Mouse (Mus musculus): ENCODE results near the gene Dnase1l1. TPM values are rescaled to one million over a fixed set of nuclear protein-coding genes. Genes with fewer than 3 reads are reported as not detected.

The Dnase1l1 gene
- polyA plus RNA-seq, 1 experiment from 2014 or later: 11.5 TPM

DNA sequence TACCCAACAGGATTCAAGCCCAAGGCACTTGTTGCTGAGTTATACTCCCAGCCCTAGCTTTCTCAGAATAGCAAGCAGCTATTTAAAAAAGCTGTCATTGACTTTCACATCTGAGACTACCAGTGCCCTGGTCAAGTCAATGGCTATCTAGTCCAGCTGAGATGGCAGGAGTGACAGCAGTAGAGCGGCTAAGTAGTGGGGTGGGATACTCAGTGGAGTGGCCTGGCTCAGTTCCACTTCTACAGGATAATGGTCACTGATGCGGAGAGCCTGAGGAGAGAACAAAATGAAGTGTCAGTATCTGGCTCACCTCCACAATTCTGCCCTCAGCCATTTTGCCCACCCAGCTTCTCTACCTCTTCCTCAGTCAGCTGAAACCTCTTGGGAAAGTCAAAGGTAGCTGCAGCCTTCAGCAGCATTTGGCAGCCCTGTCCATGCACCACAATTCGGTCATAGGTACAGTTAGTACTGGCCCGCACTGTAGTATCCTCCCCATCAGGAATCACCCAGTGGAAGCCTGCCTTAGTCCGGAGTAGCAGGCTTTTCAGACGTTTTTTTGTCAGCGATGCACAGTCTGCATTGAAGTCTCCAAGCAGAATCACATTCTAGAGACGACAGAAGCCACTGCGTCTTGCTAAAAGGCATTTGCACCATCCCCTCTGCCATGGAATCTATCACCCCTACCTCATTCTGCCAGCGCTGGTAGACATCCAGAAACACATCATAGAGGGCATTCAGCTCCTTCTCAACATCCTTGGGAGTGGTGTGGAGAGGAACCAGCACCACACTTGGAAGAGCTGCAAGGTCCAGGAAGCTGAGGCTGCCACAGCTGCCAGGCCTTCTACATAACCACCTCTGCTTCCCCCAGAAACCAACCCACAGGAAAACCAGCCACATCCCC lies 8.5 kb downstream of the Dnase1l1 start:
- WGBS (ENCODE audit: insufficient replicate concordance): 25% methylated on average over 10 of the region's 10 CpGs
- no peak overlapping the region for H3K27ac ChIP-seq (ENCODE audit: low read depth, low read length)
- no peak for ATAC-seq (replicated peaks; ENCODE audit: insufficient number of reproducible peaks, low FRiP score, low TSS enrichment)
- no peak overlapping the region for H3K4me3 ChIP-seq (ENCODE audit: low read depth, low read length)
- no peaks in the 10 kb centered on the region for H3K27me3 ChIP-seq (ENCODE audit: control insufficient read depth, insufficient read depth, low read length)
- H3K9me3 ChIP-seq (replicated peaks; ENCODE audit: control insufficient read depth, low read length): no peaks in the 10 kb centered on the region
- no peak overlapping the region for H3K4me2 ChIP-seq
- H3K36me3 ChIP-seq (ENCODE audit: control insufficient read depth, insufficient read depth, low read length): no peaks in the 10 kb centered on the region
- no peak overlapping the region for H3K9ac ChIP-seq (ENCODE audit: low read depth, low read length)
- no peaks in the 10 kb centered on the region for H3K4me1 ChIP-seq (ENCODE audit: control insufficient read depth, insufficient read depth, low read length)

DNA sequence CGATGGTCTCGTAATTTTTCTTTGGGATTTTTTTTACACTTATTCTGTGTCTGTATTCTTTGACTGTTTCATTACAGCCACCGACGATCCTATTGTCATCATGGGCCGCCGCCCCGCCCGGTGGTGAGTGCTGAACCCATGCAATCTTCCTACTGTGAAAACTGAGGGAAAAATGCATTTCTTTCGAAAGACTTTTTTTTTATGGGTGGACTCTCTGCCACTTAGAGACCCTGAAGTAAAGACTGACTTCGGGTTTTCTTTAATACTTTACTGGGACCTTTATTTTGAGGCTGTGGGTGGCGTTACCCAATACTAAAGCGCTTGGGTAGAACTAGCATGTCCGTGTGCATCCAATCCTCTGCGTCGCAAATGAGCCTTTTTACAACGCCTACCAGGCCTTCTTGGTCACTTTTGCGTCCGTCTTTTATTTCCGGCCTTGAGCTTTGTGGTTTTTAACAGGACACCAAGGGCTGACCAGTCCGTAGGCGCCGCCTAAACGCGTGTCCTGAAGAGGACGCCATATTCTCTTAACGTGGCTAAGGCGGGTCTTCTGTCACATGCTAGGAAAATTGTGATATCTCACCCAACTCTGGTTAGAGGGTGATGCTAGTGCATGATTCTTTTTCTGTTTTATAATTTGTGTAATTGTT lies 11.1 kb downstream of the Dnase1l1 start:
- H3K4me3 ChIP-seq (ENCODE audit: low read depth, low read length): peak overlapping the region; percentile 60
- no peaks in the 10 kb centered on the region for H3K4me1 ChIP-seq (ENCODE audit: control insufficient read depth, insufficient read depth, low read length)
- H3K9me3 ChIP-seq (replicated peaks; ENCODE audit: control insufficient read depth, low read length): no peaks in the 10 kb centered on the region
- H3K27me3 ChIP-seq (ENCODE audit: control insufficient read depth, insufficient read depth, low read length): no peaks in the 10 kb centered on the region
- ATAC-seq (replicated peaks; ENCODE audit: insufficient number of reproducible peaks, low FRiP score, low TSS enrichment): no peak
- peak overlapping the region; percentile 76 for H3K27ac ChIP-seq (ENCODE audit: low read depth, low read length)
- peak overlapping the region; percentile 85 for H3K9ac ChIP-seq (ENCODE audit: low read depth, low read length)
- H3K4me2 ChIP-seq: peak overlapping the region; percentile 65
- 19% methylated on average over 27 of the region's 27 CpGs for WGBS (ENCODE audit: insufficient replicate concordance)
- no peaks in the 10 kb centered on the region for H3K36me3 ChIP-seq (ENCODE audit: control insufficient read depth, insufficient read depth, low read length)

DNA sequence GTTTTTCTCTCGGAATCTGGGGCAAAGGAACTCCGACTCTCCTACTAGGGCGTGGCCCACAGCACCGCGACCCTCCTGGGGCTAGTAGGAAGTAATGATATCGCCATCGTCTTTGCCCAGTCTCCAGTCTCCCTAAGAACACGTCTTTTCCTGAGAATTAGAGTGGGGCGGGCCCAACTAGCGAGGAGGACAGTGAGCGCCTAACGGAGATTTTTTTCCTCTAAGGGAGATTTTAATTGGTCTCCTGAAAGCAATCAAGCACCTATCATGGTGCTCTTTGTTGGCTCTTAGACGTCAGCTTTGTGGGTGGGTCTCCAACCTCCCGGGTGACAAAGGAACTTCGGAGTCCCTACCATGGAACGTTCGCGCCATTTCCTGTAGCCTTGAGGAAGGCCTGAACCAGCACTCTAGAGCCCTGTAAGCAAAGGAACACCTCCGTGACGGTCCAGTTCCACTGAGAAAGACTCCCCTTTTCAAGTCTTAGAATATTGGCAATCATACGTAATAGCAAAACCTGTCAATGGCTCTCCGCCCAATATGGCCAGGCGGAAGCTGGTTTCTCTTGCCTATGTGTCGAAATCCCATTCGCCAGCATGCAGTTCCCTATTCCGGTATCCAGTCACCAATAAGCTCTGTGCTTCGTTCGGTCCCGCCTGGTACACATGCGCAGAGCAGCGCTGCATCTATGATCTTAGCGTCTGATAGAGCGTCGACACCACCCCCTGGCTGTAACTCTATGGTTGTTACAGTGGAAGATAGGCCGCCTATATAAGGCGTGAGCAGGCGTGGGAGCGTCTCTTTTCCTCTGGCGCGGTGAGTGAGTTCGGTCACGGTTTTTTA lies 11.9 kb downstream of the Dnase1l1 start, which contains the start of gene Rpl10:
Rpl10 (plus strand) TSS at position 751 of the 840 bp plus-strand sequence.
- H3K4me2 ChIP-seq: peak within 1 kb of the TSS; percentile 65
- H3K4me3 ChIP-seq (ENCODE audit: low read depth, low read length): peak within 1 kb of the TSS; percentile 60
- H3K4me1 ChIP-seq (ENCODE audit: control insufficient read depth, insufficient read depth, low read length): no peaks in the 10 kb centered on the region
- H3K36me3 ChIP-seq (ENCODE audit: control insufficient read depth, insufficient read depth, low read length): no peaks in the 10 kb centered on the region
- no peaks in the 10 kb centered on the region for H3K27me3 ChIP-seq (ENCODE audit: control insufficient read depth, insufficient read depth, low read length)
- H3K9ac ChIP-seq (ENCODE audit: low read depth, low read length): peak within 1 kb of the TSS; percentile 85
- WGBS (ENCODE audit: insufficient replicate concordance): 18% methylated on average over 42 of the region's 42 CpGs
- peak within 1 kb of the TSS; percentile 93 for H3K27ac ChIP-seq (ENCODE audit: low read depth, low read length)
- H3K9me3 ChIP-seq (replicated peaks; ENCODE audit: control insufficient read depth, low read length): no peaks in the 10 kb centered on the region
- ATAC-seq (replicated peaks; ENCODE audit: insufficient number of reproducible peaks, low FRiP score, low TSS enrichment): peak; percentile 95

DNA sequence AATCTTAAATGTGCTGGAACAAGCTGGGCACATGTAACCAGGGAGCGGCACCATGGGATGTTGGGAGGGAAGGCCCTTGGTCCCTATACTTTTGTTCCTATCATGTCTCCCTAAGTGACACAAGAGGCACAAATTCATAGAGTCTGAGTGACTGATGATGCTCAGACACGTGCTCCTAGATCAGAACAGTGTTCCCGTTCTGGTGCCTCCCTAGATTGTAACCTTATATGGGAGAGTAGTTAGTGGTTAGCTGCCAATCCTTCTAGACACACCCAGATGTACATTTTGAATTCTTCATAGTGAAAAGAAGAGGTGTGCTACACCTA lies 12.4 kb downstream of the Dnase1l1 start:
- H3K36me3 ChIP-seq (ENCODE audit: control insufficient read depth, insufficient read depth, low read length): no peaks in the 10 kb centered on the region
- peak overlapping the region; percentile 59 for H3K4me2 ChIP-seq
- H3K4me3 ChIP-seq (ENCODE audit: low read depth, low read length): peak overlapping the region; percentile 60
- peak; percentile 3; the same call in 1 of the 2 replicates for ATAC-seq (replicated peaks; ENCODE audit: insufficient number of reproducible peaks, low FRiP score, low TSS enrichment)
- H3K9ac ChIP-seq (ENCODE audit: low read depth, low read length): peak overlapping the region; percentile 65
- no peaks in the 10 kb centered on the region for H3K4me1 ChIP-seq (ENCODE audit: control insufficient read depth, insufficient read depth, low read length)
- WGBS (ENCODE audit: insufficient replicate concordance): 25% methylated on average over 3 of the region's 3 CpGs
- no peaks in the 10 kb centered on the region for H3K9me3 ChIP-seq (replicated peaks; ENCODE audit: control insufficient read depth, low read length)
- no peaks in the 10 kb centered on the region for H3K27me3 ChIP-seq (ENCODE audit: control insufficient read depth, insufficient read depth, low read length)
- H3K27ac ChIP-seq (ENCODE audit: low read depth, low read length): peak overlapping the region; percentile 93

DNA sequence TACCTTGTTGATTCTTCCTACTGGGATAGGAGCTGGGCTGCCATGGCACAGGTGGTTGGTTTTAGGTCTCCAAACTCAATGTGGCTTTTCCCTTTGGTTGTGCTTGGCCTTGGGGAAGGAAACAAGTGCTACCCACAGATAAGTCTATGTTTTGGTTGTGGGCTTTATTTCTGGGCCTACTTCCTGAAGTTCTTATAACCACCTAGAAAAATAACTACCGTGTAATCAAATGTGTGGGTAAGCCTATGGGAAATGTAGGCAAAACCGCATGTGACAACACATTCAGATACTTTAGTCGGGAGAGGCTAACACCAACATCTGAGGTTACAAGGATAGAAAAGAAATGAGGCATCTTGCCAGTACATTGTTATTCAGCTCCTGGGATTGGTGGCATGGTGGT lies 24.4 kb downstream of the Dnase1l1 start:
- H3K4me1 ChIP-seq (ENCODE audit: control insufficient read depth, insufficient read depth, low read length): no peaks in the 10 kb centered on the region; the same call in 1 of the 2 replicates
- 91% methylated on average over 3 of the region's 3 CpGs for WGBS (ENCODE audit: insufficient replicate concordance)
- H3K36me3 ChIP-seq (ENCODE audit: control insufficient read depth, insufficient read depth, low read length): peaks cover 10% of the 10 kb centered on the region; the same call in 1 of the 2 replicates
- ATAC-seq (replicated peaks; ENCODE audit: insufficient number of reproducible peaks, low FRiP score, low TSS enrichment): no peak
- no peaks in the 10 kb centered on the region for H3K9me3 ChIP-seq (replicated peaks; ENCODE audit: control insufficient read depth, low read length)
- no peak overlapping the region for H3K9ac ChIP-seq (ENCODE audit: low read depth, low read length)
- H3K4me3 ChIP-seq (ENCODE audit: low read depth, low read length): no peak overlapping the region
- H3K27ac ChIP-seq (ENCODE audit: low read depth, low read length): no peak overlapping the region
- no peaks in the 10 kb centered on the region for H3K27me3 ChIP-seq (ENCODE audit: control insufficient read depth, insufficient read depth, low read length)
- no peak overlapping the region for H3K4me2 ChIP-seq

DNA sequence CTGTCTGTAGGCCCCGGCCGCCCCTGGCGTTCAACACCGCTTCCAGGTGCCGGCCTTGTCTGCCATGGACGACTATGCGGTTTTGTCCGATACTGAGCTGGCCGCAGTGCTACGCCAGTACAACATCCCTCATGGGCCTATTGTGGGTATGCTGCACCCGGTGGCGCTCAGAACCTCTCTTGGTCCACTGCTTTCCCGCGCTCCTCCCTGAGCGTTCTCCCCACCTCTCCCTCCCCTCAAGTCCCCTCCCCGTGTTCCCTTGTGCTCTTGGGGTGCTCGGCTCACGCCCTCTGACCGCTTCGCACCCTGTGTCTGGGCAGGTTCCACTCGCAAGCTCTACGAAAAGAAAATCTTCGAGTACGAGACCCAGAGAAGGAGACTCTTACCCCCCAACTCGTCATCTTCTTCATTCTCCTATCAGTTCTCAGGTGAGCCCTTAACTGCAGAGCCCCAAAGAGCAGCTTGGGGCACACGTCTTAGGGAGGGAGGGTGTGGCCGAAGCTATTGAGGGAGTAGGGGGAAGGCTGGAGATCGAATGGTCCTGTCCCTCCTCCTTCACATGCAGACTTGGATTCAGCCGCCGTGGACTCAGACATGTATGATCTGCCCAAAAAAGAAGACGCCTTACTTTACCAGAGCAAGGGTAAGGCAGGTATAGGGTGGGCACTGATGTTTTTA lies 27.1 kb downstream of the Dnase1l1 start:
- no peaks in the 10 kb centered on the region for H3K9me3 ChIP-seq (replicated peaks; ENCODE audit: control insufficient read depth, low read length)
- WGBS (ENCODE audit: insufficient replicate concordance): 19% methylated on average over 31 of the region's 31 CpGs
- ATAC-seq (replicated peaks; ENCODE audit: insufficient number of reproducible peaks, low FRiP score, low TSS enrichment): no peak
- no peaks in the 10 kb centered on the region; the same call in 1 of the 2 replicates for H3K4me1 ChIP-seq (ENCODE audit: control insufficient read depth, insufficient read depth, low read length)
- no peaks in the 10 kb centered on the region for H3K27me3 ChIP-seq (ENCODE audit: control insufficient read depth, insufficient read depth, low read length)
- H3K36me3 ChIP-seq (ENCODE audit: control insufficient read depth, insufficient read depth, low read length): peaks cover 8% of the 10 kb centered on the region; the same call in 1 of the 2 replicates
- peak overlapping the region; percentile 73 for H3K4me2 ChIP-seq
- H3K9ac ChIP-seq (ENCODE audit: low read depth, low read length): peak overlapping the region; percentile 79
- peak overlapping the region; percentile 66 for H3K4me3 ChIP-seq (ENCODE audit: low read depth, low read length)
- H3K27ac ChIP-seq (ENCODE audit: low read depth, low read length): peak overlapping the region; percentile 92

DNA sequence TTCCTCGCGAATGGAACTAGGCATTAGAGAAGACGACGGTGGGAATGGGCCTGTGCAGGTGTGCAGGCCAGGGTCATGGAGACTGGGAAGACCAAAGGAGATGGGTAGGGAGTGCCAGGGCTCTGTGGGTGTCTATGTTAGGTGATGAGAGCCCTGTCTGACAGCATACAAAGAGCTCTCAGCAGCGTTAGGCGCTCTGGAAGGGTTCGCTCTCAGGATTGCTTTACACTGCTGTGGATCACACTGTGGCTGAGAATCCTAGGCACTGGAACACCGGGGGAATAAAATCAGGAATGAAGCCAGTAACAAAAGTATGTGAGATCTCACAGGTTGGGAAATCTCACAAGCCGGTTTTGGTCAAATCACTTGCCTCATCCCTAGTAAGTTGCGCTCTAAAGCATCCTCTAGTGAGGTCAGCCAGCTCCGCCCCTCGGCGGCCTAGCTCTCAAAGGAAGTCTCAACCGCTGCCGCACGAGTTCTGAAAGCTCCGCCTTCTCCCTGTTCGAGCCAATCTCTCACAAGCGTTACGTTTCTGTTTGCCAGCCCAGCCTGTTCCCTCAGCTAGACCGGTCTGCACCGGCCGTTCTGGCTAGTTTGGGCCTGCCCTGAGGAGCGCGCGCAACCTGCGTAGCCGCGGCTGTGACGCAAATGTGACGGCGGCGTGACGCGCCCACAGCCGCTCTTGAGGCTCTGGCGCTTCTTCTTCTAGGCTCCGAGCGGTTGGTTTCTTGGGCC lies 27.8 kb downstream of the Dnase1l1 start, which contains the start of gene Emd:
Emd (plus strand) TSS at position 535 of the 735 bp plus-strand sequence.
- H3K9me3 ChIP-seq (replicated peaks; ENCODE audit: control insufficient read depth, low read length): no peaks in the 10 kb centered on the region
- peak within 1 kb of the TSS; percentile 92 for H3K27ac ChIP-seq (ENCODE audit: low read depth, low read length)
- WGBS (ENCODE audit: insufficient replicate concordance): 24% methylated on average over 39 of the region's 39 CpGs
- no peaks in the 10 kb centered on the region for H3K27me3 ChIP-seq (ENCODE audit: control insufficient read depth, insufficient read depth, low read length)
- ATAC-seq (replicated peaks; ENCODE audit: insufficient number of reproducible peaks, low FRiP score, low TSS enrichment): peak; percentile 97
- H3K4me2 ChIP-seq: peak within 1 kb of the TSS; percentile 73
- H3K36me3 ChIP-seq (ENCODE audit: control insufficient read depth, insufficient read depth, low read length): peaks cover 8% of the 10 kb centered on the region; the same call in 1 of the 2 replicates
- H3K4me1 ChIP-seq (ENCODE audit: control insufficient read depth, insufficient read depth, low read length): no peaks in the 10 kb centered on the region; the same call in 1 of the 2 replicates
- H3K9ac ChIP-seq (ENCODE audit: low read depth, low read length): peak within 1 kb of the TSS; percentile 79
- H3K4me3 ChIP-seq (ENCODE audit: low read depth, low read length): peak within 1 kb of the TSS; percentile 66
